Mouse (Mus musculus) forebrain, embryonic 15.5 days (tissue): ENCODE measurements around the gene Defb25. TPM values are rescaled to one million over a fixed set of nuclear protein-coding genes. Genes with fewer than 3 reads are reported as not detected.

ENCODE experiments used
- ATAC-seq: fragments of 200-750 bp; cut with Nextera tagmentation; replicated peaks from 2 replicates; pipeline ENCODE4 v1.8.0; 2017; ENCODE audit warnings: mild to moderate bottlenecking, moderate TSS enrichment, moderate library complexity
- H3K27ac ChIP-seq: fragments of 300-500 bp; sonication (generic); replicated peaks from 2 replicates; pipeline ENCODE4 v1.5.1; 2015; ENCODE audit warnings: mild to moderate bottlenecking, inconsistent platforms
- H3K27me3 ChIP-seq: fragments of 300-500 bp; sonication (generic); 2 replicates; pipeline ENCODE4 v1.6.1; 2015; ENCODE audit warnings: inconsistent platforms
- H3K36me3 ChIP-seq: fragments of 300-500 bp; sonication (generic); 2 replicates; pipeline ENCODE4 v1.6.1; 2015; ENCODE audit warnings: mild to moderate bottlenecking, inconsistent platforms
- H3K4me1 ChIP-seq: fragments of 300-500 bp; sonication (generic); 2 replicates; pipeline ENCODE4 v1.6.1; 2015; ENCODE audit warnings: inconsistent platforms
- H3K4me2 ChIP-seq: fragments of 300-500 bp; sonication (generic); replicated peaks from 2 replicates; pipeline ENCODE4 v1.6.1; 2015; ENCODE audit warnings: mild to moderate bottlenecking, inconsistent platforms
- H3K4me3 ChIP-seq: fragments of 300-500 bp; sonication (generic); 2 replicates; pipeline ENCODE4 v1.5.1; 2015; ENCODE audit warnings: mild to moderate bottlenecking, inconsistent platforms
- H3K9ac ChIP-seq: fragments of 300-500 bp; sonication (generic); replicated peaks from 2 replicates; pipeline ENCODE4 v1.6.1; 2015; ENCODE audit warnings: mild to moderate bottlenecking, inconsistent platforms
- H3K9me3 ChIP-seq: fragments of 300-500 bp; sonication (generic); 2 replicates; pipeline ENCODE4 v1.6.1; 2016; ENCODE audit warnings: inconsistent platforms
- WGBS: fragments of 180-500 bp; shearing (Covaris S2); methylation state at CpG from one replicate; pipeline ENCODE4 v1.1.7; 2015; ENCODE audit warnings: mixed read lengths; 5-methylcytosine and 5-hydroxymethylcytosine counted together
- polyA plus RNA-seq: library from polyadenylated mRNA; unstranded; fragments of >200 nt; fragmentation: Nextera tagmentation; extraction: Ambion mirVana; gene quantifications from 2 replicates; pipeline ENCODE4 v1.2.1, GENCODE M21; 2015

Gene Defb25
- polyA plus RNA-seq, 1 experiment from 2014 or later, result not detected

- Histone ChIP-seq H3K9ac (no peak within 1 kb of the TSS), H3K4me3 (no peak within 1 kb of the TSS), H3K4me1 (no peaks in the 10 kb centered on the region), H3K27me3 (no peaks in the 10 kb centered on the region), H3K9me3 (no peaks in the 10 kb centered on the region), H3K36me3 (no peaks in the 10 kb centered on the region), H3K27ac (no peak within 1 kb of the TSS), H3K4me2 (no peak within 1 kb of the TSS)
- ATAC-seq, result no peak
- 66% methylated on average over 7 of the region's 7 CpGs for WGBS
Measured at GRCm38 (mm10) chr2:152599299-152599698, 23.6 kb downstream of the Defb25 start, which contains the start of gene Defb45. Gene Defb45, minus strand, starts transcription at chr2:152599399.

- Histone ChIP-seq H3K4me3 (no peak overlapping the region), H3K27ac (no peak overlapping the region), H3K36me3 (no peaks in the 10 kb centered on the region), H3K9ac (no peak overlapping the region), H3K27me3 (no peaks in the 10 kb centered on the region), H3K4me1 (no peaks in the 10 kb centered on the region; the same call in 1 of the 2 replicates), H3K9me3 (no peaks in the 10 kb centered on the region), H3K4me2 (no peak overlapping the region)
- WGBS, result 36% methylated on average over 6 of the region's 6 CpGs
- no peak for ATAC-seq
Measured at GRCm38 (mm10) chr2:152589021-152589420, 33.8 kb downstream of the Defb25 start.

GRCm38 (mm10) chr2:152588450-152588849 lies 34.4 kb downstream of the Defb25 start:
- Histone ChIP-seq H3K9me3 (no peaks in the 10 kb centered on the region), H3K27ac (no peak overlapping the region), H3K4me2 (no peak overlapping the region), H3K4me1 (no peaks in the 10 kb centered on the region; the same call in 1 of the 2 replicates), H3K4me3 (no peak overlapping the region), H3K27me3 (no peaks in the 10 kb centered on the region), H3K36me3 (no peaks in the 10 kb centered on the region), H3K9ac (no peak overlapping the region)
- ATAC-seq, result no peak
- 34% methylated on average over 2 of the region's 2 CpGs for WGBS

- Histone ChIP-seq H3K4me3 (no peak overlapping the region), H3K36me3 (no peaks in the 10 kb centered on the region), H3K4me2 (no peak overlapping the region), H3K4me1 (no peaks in the 10 kb centered on the region; the same call in 1 of the 2 replicates), H3K27me3 (no peaks in the 10 kb centered on the region), H3K9ac (no peak overlapping the region), H3K27ac (no peak overlapping the region), H3K9me3 (no peaks in the 10 kb centered on the region)
- 75% methylated on average over 4 of the region's 4 CpGs for WGBS
- ATAC-seq, result no peak
Measured at GRCm38 (mm10) chr2:152586926-152587560, 35.8 kb downstream of the Defb25 start.

- Histone ChIP-seq H3K9me3 (no peaks in the 10 kb centered on the region), H3K27ac (no peak overlapping the region), H3K4me1 (no peaks in the 10 kb centered on the region), H3K4me2 (no peak overlapping the region), H3K9ac (no peak overlapping the region), H3K4me3 (no peak overlapping the region), H3K36me3 (no peaks in the 10 kb centered on the region), H3K27me3 (no peaks in the 10 kb centered on the region)
- WGBS, result 91% methylated on average over 11 of the region's 11 CpGs
- no peak for ATAC-seq
Measured at GRCm38 (mm10) chr2:152580612-152581011, 42.2 kb downstream of the Defb25 start.

- WGBS, result 75% methylated on average over 7 of the region's 7 CpGs
- H3K9ac ChIP-seq, result no peak within 1 kb of the TSS
- ATAC-seq, result no peak
- H3K27me3 ChIP-seq, result no peaks in the 10 kb centered on the region
- H3K4me1 ChIP-seq, result no peaks in the 10 kb centered on the region
- no peak within 1 kb of the TSS for H3K4me2 ChIP-seq
- no peak within 1 kb of the TSS for H3K4me3 ChIP-seq
- H3K36me3 ChIP-seq, result no peaks in the 10 kb centered on the region
- no peaks in the 10 kb centered on the region for H3K9me3 ChIP-seq
- no peak within 1 kb of the TSS for H3K27ac ChIP-seq
Measured at GRCm38 (mm10) chr2:152580107-152580506, 42.7 kb downstream of the Defb25 start, which contains the start of gene Defb19. Gene Defb19, minus strand, starts transcription at chr2:152580312.

GRCm38 (mm10) chr2:152573484-152573883 lies 49.4 kb downstream of the Defb25 start:
- Histone ChIP-seq H3K36me3 (no peaks in the 10 kb centered on the region), H3K27me3 (no peaks in the 10 kb centered on the region), H3K4me3 (no peak overlapping the region), H3K27ac (no peak overlapping the region), H3K4me2 (no peak overlapping the region), H3K4me1 (no peaks in the 10 kb centered on the region), H3K9ac (no peak overlapping the region), H3K9me3 (no peaks in the 10 kb centered on the region)
- WGBS, result 92% methylated on average over 8 of the region's 8 CpGs
- ATAC-seq, result no peak

Other genes starting within 250 kb of the Defb25 start
- gene Nrsn2, start 246.4 kb downstream of the Defb25 start, polyA plus RNA-seq, result 13.5 and 13.6 TPM in 2 replicates
- gene Sox12, start 225.0 kb downstream of the Defb25 start, polyA plus RNA-seq, result 17.7 and 18.3 TPM in 2 replicates
- 18.7 TPM in 2 replicates for gene Zcchc3, start 208.0 kb downstream of the Defb25 start, polyA plus RNA-seq
- 2.1 and 3.7 TPM in 2 replicates for gene 6820408C15Rik, start 207.5 kb downstream of the Defb25 start, polyA plus RNA-seq
- not detected in 2 replicates for gene Defb23, start 158.4 kb downstream of the Defb25 start, polyA plus RNA-seq
- gene Defb20, start 146.0 kb downstream of the Defb25 start, polyA plus RNA-seq, result not detected in 2 replicates
- not detected in 2 replicates for gene Defb22, start 132.9 kb downstream of the Defb25 start, polyA plus RNA-seq
- gene Defb26, start 111.4 kb downstream of the Defb25 start, polyA plus RNA-seq, result not detected in 2 replicates
- not detected in 2 replicates for gene Defb28, start 104.8 kb downstream of the Defb25 start, polyA plus RNA-seq
- not detected in 2 replicates for gene Defb29, start 83.0 kb downstream of the Defb25 start, polyA plus RNA-seq
- not detected in 2 replicates for gene Gm17416, start 53.7 kb downstream of the Defb25 start, polyA plus RNA-seq
- gene Defb21, start 50.3 kb downstream of the Defb25 start, polyA plus RNA-seq, result not detected in 2 replicates
- gene Defb19, start 42.7 kb downstream of the Defb25 start, polyA plus RNA-seq, result not detected in 2 replicates
- gene Defb45, start 23.7 kb downstream of the Defb25 start, polyA plus RNA-seq, result not detected in 2 replicates
- gene Defb36, start 18.7 kb downstream of the Defb25 start, polyA plus RNA-seq, result not detected in 2 replicates
- 0.36 and 0.62 TPM in 2 replicates for gene Rem1, start 3.9 kb upstream of the Defb25 start, polyA plus RNA-seq
- gene H13, start 46.4 kb upstream of the Defb25 start, polyA plus RNA-seq, result 159 and 164 TPM in 2 replicates
- 33.6 and 34.4 TPM in 2 replicates for gene Mcts2, start 64.0 kb upstream of the Defb25 start, polyA plus RNA-seq
- 26.3 and 32.0 TPM in 2 replicates for gene Id1, start 113.2 kb upstream of the Defb25 start, polyA plus RNA-seq
- 4.3 and 4.4 TPM in 2 replicates for gene Cox4i2, start 131.1 kb upstream of the Defb25 start, polyA plus RNA-seq
- 179 and 183 TPM in 2 replicates for gene Bcl2l1, start 208.7 kb upstream of the Defb25 start, polyA plus RNA-seq
- gene Tpx2, start 224.9 kb upstream of the Defb25 start, polyA plus RNA-seq, result 50.6 and 51.1 TPM in 2 replicates